Mouse (Mus musculus) T-helper 2 cell (primary cell): Measurements from ENCODE around the gene H2al1h.
"Not testable (repeated sequence)": the region's sequence is repeated elsewhere in the genome, so short reads cannot be mapped to it uniquely, and the experiment has no call there.

Source experiments
- in situ Hi-C: fragments of 300-600 bp; cut with MboI, MseI; formaldehyde crosslinking; loops from one replicate; pipeline ENCODE4 v1.15.1; 2025; ENCODE audit warnings: high pct_unique_total_duplicates

The H2al1h gene

GRCm38 (mm10) chrX:11321192-11321591, at the start of gene H2al1h:
TSS of gene H2al1h (plus strand) at chrX:11321492.
- in situ Hi-C loops: loop anchor here (25.0 kb wide), 2 partner anchors 116 to 241 kb away; no protein-coding TSS in a partner anchor

GRCm38 (mm10) chrX:11273190-11273589, 48.1 kb upstream of the H2al1h start:
- in situ Hi-C loops: no loop called here

GRCm38 (mm10) chrX:11277083-11277482, 44.2 kb upstream of the H2al1h start:
- in situ Hi-C loops: no loop called here

- in situ Hi-C loops: no loop called here
These were observed 40.6 kb upstream of the H2al1h start for GRCm38 (mm10) chrX:11280741-11281140.

GRCm38 (mm10) chrX:11288306-11288882, 32.9 kb upstream of the H2al1h start:
- in situ Hi-C loops: no loop called here

- in situ Hi-C loops: no loop called here
These were observed 32.0 kb upstream of the H2al1h start for GRCm38 (mm10) chrX:11289244-11289643.

- in situ Hi-C loops: not testable (repeated sequence)
These were observed 22.3 kb upstream of the H2al1h start, which contains the start of gene H2al1a for GRCm38 (mm10) chrX:11298957-11299356. TSS of gene H2al1a (plus strand) at chrX:11299257.

- in situ Hi-C loops: loop anchor here (25.0 kb wide), 2 partner anchors 135 to 260 kb away; no protein-coding TSS in a partner anchor
These were observed 19.2 kb upstream of the H2al1h start, which contains the start of gene H2al1b for GRCm38 (mm10) chrX:11302132-11302531. TSS of gene H2al1b (plus strand) at chrX:11302432.

GRCm38 (mm10) chrX:11305355-11305754, 15.9 kb upstream of the H2al1h start, which contains the start of gene H2al1c:
TSS of gene H2al1c (plus strand) at chrX:11305655.
- in situ Hi-C loops: loop anchor here (25.0 kb wide), 2 partner anchors 132 to 257 kb away; no protein-coding TSS in a partner anchor

GRCm38 (mm10) chrX:11308524-11308923, 12.8 kb upstream of the H2al1h start, which contains the start of gene H2al1d:
TSS of gene H2al1d (plus strand) at chrX:11308824.
- in situ Hi-C loops: loop anchor here (25.0 kb wide), 2 partner anchors 129 to 254 kb away; no protein-coding TSS in a partner anchor

- in situ Hi-C loops: loop anchor here (25.0 kb wide), 2 partner anchors 126 to 251 kb away; no protein-coding TSS in a partner anchor
These were observed 9.7 kb upstream of the H2al1h start, which contains the start of gene H2al1e for GRCm38 (mm10) chrX:11311634-11312033. TSS of gene H2al1e (plus strand) at chrX:11311934.

GRCm38 (mm10) chrX:11314858-11315257, 6.4 kb upstream of the H2al1h start, which contains the start of gene H2al1f:
TSS of gene H2al1f (plus strand) at chrX:11315158.
- in situ Hi-C loops: loop anchor here (25.0 kb wide), 2 partner anchors 122 to 247 kb away; no protein-coding TSS in a partner anchor

- in situ Hi-C loops: loop anchor here (25.0 kb wide), 2 partner anchors 119 to 244 kb away; no protein-coding TSS in a partner anchor
These were observed 3.3 kb upstream of the H2al1h start, which contains the start of gene H2al1g for GRCm38 (mm10) chrX:11317956-11318355. TSS of gene H2al1g (plus strand) at chrX:11318256.

GRCm38 (mm10) chrX:11324359-11324758, 3.1 kb downstream of the H2al1h start, which contains the start of gene H2al1i:
TSS of gene H2al1i (plus strand) at chrX:11324659.
- in situ Hi-C loops: loop anchor here (25.0 kb wide), 2 partner anchors 113 to 238 kb away; no protein-coding TSS in a partner anchor

GRCm38 (mm10) chrX:11327522-11327921, 6.2 kb downstream of the H2al1h start, which contains the start of gene H2al1j:
TSS of gene H2al1j (plus strand) at chrX:11327822.
- in situ Hi-C loops: not testable (repeated sequence)

- in situ Hi-C loops: no loop called here
These were observed 24.5 kb downstream of the H2al1h start for GRCm38 (mm10) chrX:11345762-11346161.

GRCm38 (mm10) chrX:11346756-11347155, 25.5 kb downstream of the H2al1h start:
- in situ Hi-C loops: no loop called here

- in situ Hi-C loops: no loop called here
These were observed 39.5 kb downstream of the H2al1h start for GRCm38 (mm10) chrX:11360823-11361222.

- in situ Hi-C loops: no loop called here
These were observed 40.0 kb downstream of the H2al1h start for GRCm38 (mm10) chrX:11361261-11361660.

GRCm38 (mm10) chrX:11363890-11364289, 42.6 kb downstream of the H2al1h start:
- in situ Hi-C loops: no loop called here

- in situ Hi-C loops: no loop called here
These were observed 43.9 kb downstream of the H2al1h start for GRCm38 (mm10) chrX:11365151-11365550.
